Mouse (Mus musculus): ENCODE results near the gene Pla2g1b.

Pla2g1b gene

GRCm38 (mm10) chr5:115483947-115484920 lies 18.2 kb downstream of the Pla2g1b start, which contains the start of gene Sirt4:
Gene Sirt4, minus strand, starts transcription at chr5:115484725.
- DNase-seq (ENCODE audit: low spot score in 2 of 2): peak; percentile 91 to 95

- DNase-seq (ENCODE audit: low spot score in 2 of 2): no peak
Observed at GRCm38 (mm10) chr5:115484996-115485395, 18.9 kb downstream of the Pla2g1b start.

- no peak for DNase-seq (ENCODE audit: low spot score in 2 of 2)
Observed at GRCm38 (mm10) chr5:115485489-115486205, 19.6 kb downstream of the Pla2g1b start.

- no peak for DNase-seq (ENCODE audit: low spot score in 2 of 2)
Observed at GRCm38 (mm10) chr5:115486726-115487125, 20.7 kb downstream of the Pla2g1b start.

GRCm38 (mm10) chr5:115487353-115487752 lies 21.3 kb downstream of the Pla2g1b start:
- DNase-seq (ENCODE audit: low spot score in 2 of 2): no peak

GRCm38 (mm10) chr5:115487942-115488580 lies 22.0 kb downstream of the Pla2g1b start:
- no peak for DNase-seq (ENCODE audit: low spot score in 2 of 2)

GRCm38 (mm10) chr5:115488841-115489698 lies 23.0 kb downstream of the Pla2g1b start:
- DNase-seq (ENCODE audit: low spot score in 2 of 2): peak; percentile 87 to 90

- peak; percentile 89 to 93 for DNase-seq (ENCODE audit: low spot score in 2 of 2)
Observed at GRCm38 (mm10) chr5:115489699-115490637, 23.9 kb downstream of the Pla2g1b start.

- DNase-seq (ENCODE audit: low spot score in 2 of 2): no peak
Observed at GRCm38 (mm10) chr5:115490638-115491000, 24.6 kb downstream of the Pla2g1b start.

DNA sequence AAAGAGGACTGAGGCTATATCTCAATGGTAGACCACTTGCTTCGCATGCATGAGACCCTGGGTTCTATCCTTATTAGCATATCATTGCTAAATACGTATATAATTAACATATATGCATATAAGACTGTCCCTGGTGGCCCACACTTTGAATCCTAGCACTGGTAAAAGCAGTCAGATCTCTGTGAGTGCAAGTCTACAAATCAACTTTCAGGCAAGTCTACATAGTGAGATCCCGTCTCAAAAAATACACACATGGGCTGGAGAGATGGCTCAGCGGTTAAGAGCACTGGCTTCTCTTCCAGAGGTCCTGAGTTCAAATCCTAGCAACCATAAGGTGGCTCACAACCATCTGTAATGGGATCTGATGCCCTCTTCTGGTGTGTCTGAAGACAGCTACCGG lies 25.0 kb downstream of the Pla2g1b start:
- DNase-seq (ENCODE audit: low spot score in 2 of 2): no peak

- DNase-seq (ENCODE audit: low spot score in 2 of 2): no peak
Observed at GRCm38 (mm10) chr5:115491771-115492322, 25.8 kb downstream of the Pla2g1b start.

- DNase-seq (ENCODE audit: low spot score in 2 of 2): no peak
Observed at GRCm38 (mm10) chr5:115492711-115493335, 26.8 kb downstream of the Pla2g1b start.

DNA sequence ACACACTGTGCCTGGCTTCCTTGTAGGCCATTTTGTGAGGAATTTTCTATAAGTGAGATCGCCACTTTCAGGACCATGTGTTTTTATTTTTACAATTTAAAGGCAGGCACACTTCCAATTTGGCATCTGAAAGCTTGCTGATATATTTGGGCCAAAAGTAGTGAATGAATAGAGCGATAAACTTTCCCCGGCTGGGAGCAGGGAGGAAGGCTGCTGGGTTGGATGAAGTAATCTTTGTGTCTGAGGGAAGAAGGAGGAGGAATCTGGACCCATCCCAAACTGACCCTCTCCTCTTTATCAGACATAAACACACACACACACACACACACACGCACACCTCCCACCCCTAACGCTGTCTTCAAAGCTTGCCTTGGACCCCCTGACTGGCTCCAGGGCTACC lies 27.4 kb downstream of the Pla2g1b start:
- DNase-seq (ENCODE audit: low spot score in 2 of 2): no peak

GRCm38 (mm10) chr5:115495618-115496017 lies 29.6 kb downstream of the Pla2g1b start:
- peak in 1 of 2 experiments; percentile 40 for DNase-seq (ENCODE audit: low spot score in 2 of 2)

- DNase-seq (ENCODE audit: low spot score in 2 of 2): no peak
Observed at GRCm38 (mm10) chr5:115497033-115497432, 31.0 kb downstream of the Pla2g1b start.

GRCm38 (mm10) chr5:115498307-115499240 lies 32.5 kb downstream of the Pla2g1b start:
- no peak for DNase-seq (ENCODE audit: low spot score in 2 of 2)

DNA sequence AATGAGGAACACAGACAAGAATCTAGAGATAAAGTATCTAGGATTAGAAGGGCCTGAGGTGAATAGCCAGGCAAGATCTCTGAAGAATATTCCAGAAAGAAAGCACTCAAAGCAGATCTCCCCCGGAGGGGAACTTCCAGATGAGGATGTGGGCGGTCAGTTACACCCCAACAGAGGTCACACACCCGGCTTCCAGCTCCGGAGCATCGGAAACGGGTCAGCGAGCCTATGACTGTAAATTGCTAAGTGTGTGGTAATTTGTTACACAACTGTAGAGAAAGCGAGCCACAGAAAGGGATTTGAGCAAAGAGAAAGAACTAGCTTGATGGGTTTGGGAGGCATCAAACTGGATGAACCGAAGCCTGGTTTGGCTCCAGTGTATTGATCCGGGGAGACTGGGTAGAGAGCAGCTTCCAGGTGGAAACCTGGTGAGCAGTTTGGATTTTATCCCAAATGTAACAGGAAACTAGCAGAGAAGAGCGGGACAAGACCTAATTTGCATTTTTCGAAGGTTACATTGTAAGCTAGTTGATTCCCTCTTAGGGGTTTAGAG lies 34.4 kb downstream of the Pla2g1b start:
- DNase-seq (ENCODE audit: low spot score in 2 of 2): no peak

GRCm38 (mm10) chr5:115503035-115503434 lies 37.0 kb downstream of the Pla2g1b start:
- no peak for DNase-seq (ENCODE audit: low spot score in 2 of 2)

Measured in right cerebral cortex, postnatal 10 days (tissue).